Mouse (Mus musculus) ES-Bruce4 (cell line): ENCODE measurements around the gene Dcps. TPM values are rescaled to one million over a fixed set of nuclear protein-coding genes. Genes with fewer than 3 reads are reported as not detected.

Experiments
- H3K27ac ChIP-seq: 2 replicates; pipeline ENCODE4 v1.5.1; 2012; ENCODE audit warnings: low read length, inconsistent platforms; ENCODE audit not compliant: insufficient read depth
- H3K27me3 ChIP-seq: 2 replicates; pipeline ENCODE4 v1.6.1; 2012; ENCODE audit warnings: mild to moderate bottlenecking, low read length, inconsistent platforms; ENCODE audit not compliant: control insufficient read depth, poor library complexity, insufficient read depth, severe bottlenecking
- H3K36me3 ChIP-seq: 2 replicates; pipeline ENCODE4 v1.6.1; 2012; ENCODE audit warnings: inconsistent platforms, mild to moderate bottlenecking, low read length, moderate library complexity; ENCODE audit not compliant: control insufficient read depth, poor library complexity, insufficient read depth, severe bottlenecking
- H3K4me1 ChIP-seq: one replicate; pipeline ENCODE4 v1.8.1; 2011; ENCODE audit warnings: low read length; ENCODE audit not compliant: control insufficient read depth, insufficient read depth
- H3K4me3 ChIP-seq: 2 replicates; pipeline ENCODE4 v1.5.1; 2011; ENCODE audit warnings: low read depth, mild to moderate bottlenecking, low read length
- H3K9ac ChIP-seq: 2 replicates; pipeline ENCODE4 v1.6.1; 2012; ENCODE audit warnings: low read depth, mild to moderate bottlenecking, inconsistent platforms; ENCODE audit not compliant: poor library complexity, severe bottlenecking
- H3K9me3 ChIP-seq: replicated peaks from 2 replicates; pipeline ENCODE4 v1.6.1; 2012; ENCODE audit warnings: mild to moderate bottlenecking, low read length, inconsistent platforms; ENCODE audit not compliant: control insufficient read depth, poor library complexity, insufficient read depth, severe bottlenecking
- CTCF ChIP-seq: IDR thresholded peaks from one replicate; pipeline ENCODE4 v1.8.1; 2011; ENCODE audit warnings: low read depth, low read length
- EP300 ChIP-seq: IDR thresholded peaks from 2 replicates; pipeline ENCODE4 v1.6.1; 2011; ENCODE audit warnings: low read depth, low read length; ENCODE audit not compliant: insufficient read depth
- POLR2A ChIP-seq: IDR thresholded peaks from one replicate; pipeline ENCODE4 v1.8.1; 2011; ENCODE audit warnings: low read length; ENCODE audit not compliant: insufficient read depth
- polyA plus RNA-seq: library from polyadenylated mRNA; stranded (reverse); fragments of >200 nt; gene quantifications from 2 replicates; pipeline ENCODE4 v1.2.4, GENCODE M21; 2011; ENCODE audit warnings: low read depth; ENCODE audit not compliant: missing spikeins, insufficient read depth, insufficient read length

Gene Dcps
- polyA plus RNA-seq, 1 experiment: 41.4 TPM

GRCm38 (mm10) chr9:35128564-35128963 is 47.3 kb downstream of the Dcps start:
- Histone ChIP-seq H3K27me3 (no peaks in the 10 kb centered on the region), H3K27ac (no peak overlapping the region), H3K36me3 (no peaks in the 10 kb centered on the region), H3K9me3 (no peaks in the 10 kb centered on the region), H3K4me3 (no peak overlapping the region), H3K4me1 (no peaks in the 10 kb centered on the region), H3K9ac (no peak overlapping the region)
- no peak for TF ChIP-seq POLR2A
- TF ChIP-seq EP300: no peak
- no peak for TF ChIP-seq CTCF

GRCm38 (mm10) chr9:35127561-35127960 is 48.3 kb downstream of the Dcps start:
- H3K9me3 ChIP-seq: no peaks in the 10 kb centered on the region
- no peaks in the 10 kb centered on the region for H3K27me3 ChIP-seq
- no peak overlapping the region for H3K4me3 ChIP-seq
- H3K4me1 ChIP-seq: no peaks in the 10 kb centered on the region
- no peaks in the 10 kb centered on the region for H3K36me3 ChIP-seq
- no peak overlapping the region for H3K9ac ChIP-seq
- H3K27ac ChIP-seq: no peak overlapping the region
- TF ChIP-seq POLR2A (no peak), CTCF (no peak), EP300 (no peak)

GRCm38 (mm10) chr9:35127147-35127546 is 48.7 kb downstream of the Dcps start:
- no peaks in the 10 kb centered on the region for H3K27me3 ChIP-seq
- TF ChIP-seq CTCF (no peak), EP300 (no peak), POLR2A (no peak)
- H3K36me3 ChIP-seq: no peaks in the 10 kb centered on the region
- H3K9me3 ChIP-seq: no peaks in the 10 kb centered on the region
- H3K27ac ChIP-seq: no peak overlapping the region
- H3K9ac ChIP-seq: no peak overlapping the region
- H3K4me3 ChIP-seq: no peak overlapping the region
- no peaks in the 10 kb centered on the region for H3K4me1 ChIP-seq

GRCm38 (mm10) chr9:35124678-35124955 is 51.2 kb downstream of the Dcps start:
- H3K4me1 ChIP-seq: no peaks in the 10 kb centered on the region
- H3K36me3 ChIP-seq: no peaks in the 10 kb centered on the region
- H3K27me3 ChIP-seq: no peaks in the 10 kb centered on the region
- H3K4me3 ChIP-seq: no peak overlapping the region
- no peak overlapping the region for H3K27ac ChIP-seq
- no peaks in the 10 kb centered on the region for H3K9me3 ChIP-seq
- no peak for TF ChIP-seq POLR2A
- no peak overlapping the region for H3K9ac ChIP-seq

DNA sequence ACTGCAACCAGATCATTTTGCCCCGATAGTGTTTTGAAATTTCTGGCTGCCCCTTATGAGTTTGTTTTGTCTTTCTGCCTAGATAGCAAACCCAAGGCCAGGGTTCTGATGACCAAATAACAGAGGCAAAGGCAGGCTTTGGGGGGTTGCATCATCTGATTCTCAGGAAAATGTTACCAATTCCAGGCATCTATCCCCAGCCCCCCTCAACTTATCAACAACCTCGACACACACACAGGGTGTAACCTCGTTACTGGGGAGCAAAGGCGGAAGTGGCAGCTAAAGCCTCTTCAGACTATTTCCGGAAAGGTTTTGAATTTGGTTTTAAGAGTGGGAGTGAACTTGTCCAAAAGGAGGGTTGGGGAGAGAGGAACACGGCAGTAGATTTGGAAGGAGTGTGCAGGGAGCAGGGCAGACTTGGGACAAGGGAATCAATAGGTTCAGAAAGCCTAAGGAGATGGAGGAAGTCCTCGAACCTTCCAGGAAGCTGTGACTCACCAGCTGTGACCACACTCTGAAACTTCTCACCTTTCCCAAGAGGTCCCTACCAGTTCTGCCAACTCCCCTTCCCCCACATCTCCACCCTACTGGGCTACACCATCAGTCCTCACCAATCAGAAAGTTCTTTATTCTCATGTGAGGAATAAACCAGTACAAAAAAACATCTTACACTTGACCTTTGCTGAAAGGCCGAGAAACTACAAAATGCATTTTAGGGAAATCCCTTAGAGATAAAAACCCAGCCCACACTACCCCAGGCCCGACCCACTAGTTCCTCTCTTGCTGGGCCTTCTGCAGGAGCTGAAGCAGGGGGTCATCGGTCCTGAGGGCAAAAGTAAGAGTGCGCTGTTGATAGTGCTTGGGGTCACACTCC is 51.8 kb downstream of the Dcps start:
- Histone ChIP-seq H3K27me3 (no peaks in the 10 kb centered on the region), H3K36me3 (no peaks in the 10 kb centered on the region), H3K9ac (no peak overlapping the region), H3K9me3 (no peaks in the 10 kb centered on the region), H3K27ac (no peak overlapping the region), H3K4me1 (no peaks in the 10 kb centered on the region), H3K4me3 (no peak overlapping the region)
- TF ChIP-seq POLR2A (no peak), EP300 (no peak), CTCF (no peak)

GRCm38 (mm10) chr9:35123456-35123803 is 52.4 kb downstream of the Dcps start:
- no peak overlapping the region for H3K4me3 ChIP-seq
- TF ChIP-seq POLR2A (no peak), EP300 (no peak), CTCF (no peak)
- no peak overlapping the region for H3K9ac ChIP-seq
- no peaks in the 10 kb centered on the region for H3K4me1 ChIP-seq
- no peaks in the 10 kb centered on the region for H3K36me3 ChIP-seq
- H3K9me3 ChIP-seq: no peaks in the 10 kb centered on the region
- no peak overlapping the region for H3K27ac ChIP-seq
- H3K27me3 ChIP-seq: no peaks in the 10 kb centered on the region
